Mouse (Mus musculus) stomach, embryonic 15.5 days (tissue): Measurements from ENCODE around the gene Gal3st4. TPM values are rescaled to one million over a fixed set of nuclear protein-coding genes. Genes with fewer than 3 reads are reported as not detected.

ENCODE experiments used
- ATAC-seq: fragments of 200-750 bp; cut with Nextera tagmentation; 2 replicates; pipeline ENCODE4 v1.8.0; 2017; ENCODE audit warnings: low read depth, moderate number of reproducible peaks, moderate TSS enrichment; ENCODE audit not compliant: insufficient read depth, low FRiP score
- H3K27ac ChIP-seq: fragments of 300-500 bp; sonication (generic); 2 replicates; pipeline ENCODE4 v1.5.1; 2015; ENCODE audit warnings: mild to moderate bottlenecking, inconsistent platforms
- H3K27me3 ChIP-seq: fragments of 300-500 bp; sonication (generic); replicated peaks from 2 replicates; pipeline ENCODE4 v1.6.1; 2015; ENCODE audit warnings: inconsistent platforms
- H3K36me3 ChIP-seq: fragments of 300-500 bp; sonication (generic); 2 replicates; pipeline ENCODE4 v1.6.1; 2015; ENCODE audit warnings: inconsistent platforms
- H3K4me1 ChIP-seq: fragments of 300-500 bp; sonication (generic); 2 replicates; pipeline ENCODE4 v1.6.1; 2015; ENCODE audit warnings: inconsistent platforms
- H3K4me2 ChIP-seq: fragments of 300-500 bp; sonication (generic); 2 replicates; pipeline ENCODE4 v1.6.1; 2015; ENCODE audit warnings: mild to moderate bottlenecking, inconsistent platforms
- H3K4me3 ChIP-seq: fragments of 300-500 bp; sonication (generic); replicated peaks from 2 replicates; pipeline ENCODE4 v1.5.1; 2015; ENCODE audit warnings: inconsistent platforms
- H3K9ac ChIP-seq: fragments of 300-500 bp; sonication (generic); 2 replicates; pipeline ENCODE4 v1.6.1; 2015; ENCODE audit warnings: inconsistent platforms
- H3K9me3 ChIP-seq: fragments of 300-500 bp; sonication (generic); 2 replicates; pipeline ENCODE4 v1.6.1; 2016; ENCODE audit warnings: inconsistent platforms
- WGBS: fragments of 180-500 bp; shearing (Covaris S2); methylation state at CpG from one replicate; pipeline ENCODE4 v1.1.7; 2015; 5-methylcytosine and 5-hydroxymethylcytosine counted together
- polyA plus RNA-seq: library from polyadenylated mRNA; unstranded; fragments of >200 nt; fragmentation: Nextera tagmentation; extraction: Ambion mirVana; gene quantifications from 2 replicates; pipeline ENCODE4 v1.2.1, GENCODE M21; 2015

Gal3st4 gene
- 1.9 and 2.0 TPM in 2 replicates for polyA plus RNA-seq

DNA sequence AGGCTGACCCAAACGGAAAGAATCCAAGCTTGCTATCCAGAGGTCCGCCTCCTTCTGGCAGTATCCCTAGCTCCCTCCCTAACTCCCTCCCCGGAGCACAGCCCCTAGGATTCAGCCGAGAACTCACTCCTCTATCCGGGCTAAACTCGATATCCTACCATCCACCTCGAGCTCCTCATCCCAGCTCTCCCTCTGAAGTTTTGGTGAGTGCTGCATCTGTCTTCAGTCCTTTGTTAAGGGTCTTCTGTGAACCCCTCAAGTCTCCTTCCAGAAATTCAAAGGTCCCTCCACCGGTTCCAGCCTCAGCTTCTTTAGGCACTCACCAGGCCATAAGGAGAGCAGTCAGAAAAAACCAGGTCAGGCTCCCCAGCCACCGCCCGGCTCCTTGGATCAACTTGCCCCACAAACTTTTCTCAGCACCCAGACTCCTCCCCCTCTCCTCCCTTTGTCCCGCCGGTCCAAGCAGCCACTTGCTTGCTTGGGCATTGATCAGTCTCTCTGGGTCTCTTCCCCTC, at the start of gene Gal3st4:
TSS of gene Gal3st4 (minus strand) at position 432 of the 515 bp plus-strand sequence.
- H3K36me3 ChIP-seq: no peaks in the 10 kb centered on the region; the same call in 1 of the 2 replicates
- ATAC-seq: no peak
- peaks cover 19% of the 10 kb centered on the region for H3K4me1 ChIP-seq
- H3K9ac ChIP-seq: no peak within 1 kb of the TSS
- H3K4me2 ChIP-seq: peak within 1 kb of the TSS; percentile 47
- H3K9me3 ChIP-seq: no peaks in the 10 kb centered on the region
- H3K27ac ChIP-seq: peak within 1 kb of the TSS; percentile 57
- WGBS: 7% methylated on average over 12 of the region's 12 CpGs
- H3K4me3 ChIP-seq: peak within 1 kb of the TSS; percentile 27
- no peaks in the 10 kb centered on the region for H3K27me3 ChIP-seq

DNA sequence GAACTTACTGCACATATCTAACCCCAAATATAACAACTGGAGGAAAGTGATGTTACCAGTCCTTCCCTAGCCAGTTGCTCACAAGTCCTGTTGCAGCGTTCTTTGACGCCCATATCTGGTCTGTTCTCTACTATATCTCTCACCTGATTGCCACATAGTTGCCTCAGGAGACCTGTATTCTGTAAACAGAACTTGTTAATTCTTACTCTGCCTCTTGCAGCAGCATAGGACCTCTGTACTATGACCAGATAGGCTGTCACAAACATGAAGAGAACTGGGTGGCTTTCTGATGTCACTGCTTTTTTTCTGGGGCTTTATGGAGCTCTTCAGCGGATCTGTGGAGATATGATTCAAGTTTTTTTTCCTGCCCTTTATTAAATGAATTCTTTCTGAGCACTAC, 40.2 kb upstream of the Gal3st4 start:
- Histone ChIP-seq H3K4me2 (no peak overlapping the region), H3K27me3 (no peaks in the 10 kb centered on the region), H3K27ac (no peak overlapping the region), H3K9me3 (no peaks in the 10 kb centered on the region), H3K4me1 (no peaks in the 10 kb centered on the region), H3K4me3 (no peak overlapping the region), H3K9ac (no peak overlapping the region), H3K36me3 (no peaks in the 10 kb centered on the region)
- no peak for ATAC-seq
- 81% methylated on average over 3 of the region's 3 CpGs for WGBS

DNA sequence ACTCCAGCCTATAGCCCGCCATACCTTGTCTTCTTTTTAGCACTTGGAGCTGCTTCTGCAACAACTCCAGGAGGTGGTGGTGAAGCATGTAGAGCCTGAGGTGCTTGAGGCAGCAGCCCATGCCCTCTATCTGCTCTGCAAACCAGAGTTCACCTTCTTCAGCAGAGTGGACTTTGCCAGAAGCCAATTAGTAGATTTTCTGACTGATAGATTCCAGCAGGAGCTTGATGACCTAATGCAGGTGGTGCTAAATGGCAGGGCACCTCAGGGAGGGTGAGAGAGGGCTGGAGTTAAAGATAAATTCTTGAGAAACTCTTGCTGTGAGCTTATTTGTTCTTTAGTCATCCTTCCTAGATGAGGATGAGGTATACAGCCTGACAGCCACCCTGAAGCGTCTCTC, 27.0 kb upstream of the Gal3st4 start:
- no peak for ATAC-seq
- H3K4me1 ChIP-seq: no peaks in the 10 kb centered on the region

DNA sequence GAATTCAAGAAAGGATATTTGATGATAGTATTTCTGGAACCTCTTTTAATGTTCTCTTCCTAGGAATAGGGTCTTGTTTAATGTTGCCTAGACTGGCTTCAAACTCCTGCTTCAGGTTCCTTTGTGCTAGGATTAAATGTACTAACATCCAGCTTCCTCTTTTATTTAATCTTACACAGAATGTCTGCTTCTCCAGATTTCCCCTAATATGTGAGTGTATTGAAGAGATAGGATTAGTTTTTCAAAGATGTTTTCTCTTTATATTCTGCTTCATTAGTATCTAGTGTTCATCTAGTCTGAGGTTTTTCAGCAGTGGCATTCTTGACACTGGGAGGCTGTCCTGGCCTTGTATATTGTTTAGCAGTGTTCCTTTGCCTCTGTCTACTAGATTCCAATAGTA, 21.5 kb upstream of the Gal3st4 start:
- ATAC-seq: no peak
- Histone ChIP-seq H3K9me3 (no peaks in the 10 kb centered on the region), H3K9ac (no peak overlapping the region), H3K4me1 (no peaks in the 10 kb centered on the region), H3K4me3 (no peak overlapping the region), H3K36me3 (no peaks in the 10 kb centered on the region), H3K27ac (no peak overlapping the region), H3K4me2 (no peak overlapping the region), H3K27me3 (no peaks in the 10 kb centered on the region)

More for the DNA sequence above, 27.0 kb upstream of the Gal3st4 start:
- Histone ChIP-seq H3K27me3 (no peaks in the 10 kb centered on the region), H3K27ac (no peak overlapping the region), H3K9me3 (no peaks in the 10 kb centered on the region), H3K4me3 (no peak overlapping the region), H3K4me2 (no peak overlapping the region), H3K9ac (no peak overlapping the region), H3K36me3 (no peaks in the 10 kb centered on the region)
- 78% methylated on average over 2 of the region's 2 CpGs for WGBS

DNA sequence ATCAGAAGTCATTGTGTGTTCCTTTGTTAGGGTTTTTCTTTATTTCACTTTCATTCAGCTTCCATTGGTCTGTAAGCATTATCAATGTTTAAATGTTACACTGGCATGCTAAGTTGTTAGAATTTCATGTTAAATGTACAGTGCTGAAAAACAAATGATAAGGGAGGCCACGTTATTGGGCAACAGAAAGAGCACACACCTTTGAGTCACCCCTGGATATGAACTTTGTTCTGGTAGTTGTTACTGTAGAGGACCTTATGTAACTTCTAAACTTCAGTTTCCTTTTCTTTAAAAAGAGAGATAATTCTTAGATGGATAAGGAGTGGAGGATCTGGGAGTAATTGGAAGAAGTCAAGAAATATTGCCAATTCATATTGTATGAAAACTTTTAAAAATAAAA, 19.0 kb upstream of the Gal3st4 start:
- 69% methylated on average over 1 of the region's 1 CpGs for WGBS
- ATAC-seq: no peak
- H3K4me3 ChIP-seq: no peak overlapping the region

DNA sequence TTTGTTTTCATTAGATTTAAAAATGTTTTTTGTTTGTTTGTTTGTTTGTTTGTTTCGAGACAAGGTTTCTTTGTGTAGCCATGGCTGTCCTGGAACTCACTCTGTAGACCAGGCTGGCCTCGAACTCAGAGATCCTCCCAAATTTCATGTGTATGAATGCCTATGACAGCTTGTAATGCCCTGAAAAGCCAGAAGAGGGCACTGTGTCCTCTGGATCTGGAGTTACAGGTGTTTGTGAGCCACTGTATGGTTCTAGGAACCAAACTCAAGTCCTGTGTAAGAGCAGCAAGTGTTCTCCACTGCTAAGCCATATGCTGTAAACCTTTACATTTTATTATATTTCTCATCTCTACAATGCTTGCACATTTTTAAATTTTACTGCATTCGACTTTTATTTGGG, 15.2 kb upstream of the Gal3st4 start:
- Histone ChIP-seq H3K9me3 (no peaks in the 10 kb centered on the region), H3K27me3 (no peaks in the 10 kb centered on the region), H3K36me3 (no peaks in the 10 kb centered on the region), H3K4me3 (no peak overlapping the region), H3K4me2 (no peak overlapping the region), H3K9ac (no peak overlapping the region), H3K27ac (no peak overlapping the region), H3K4me1 (no peaks in the 10 kb centered on the region)
- no peak for ATAC-seq
- WGBS: 70% methylated on average over 3 of the region's 3 CpGs

More for the DNA sequence above, 19.0 kb upstream of the Gal3st4 start:
- H3K4me2 ChIP-seq: no peak overlapping the region
- no peak overlapping the region for H3K9ac ChIP-seq
- H3K9me3 ChIP-seq: no peaks in the 10 kb centered on the region
- no peak overlapping the region for H3K27ac ChIP-seq
- H3K36me3 ChIP-seq: no peaks in the 10 kb centered on the region
- H3K27me3 ChIP-seq: no peaks in the 10 kb centered on the region
- no peaks in the 10 kb centered on the region for H3K4me1 ChIP-seq

DNA sequence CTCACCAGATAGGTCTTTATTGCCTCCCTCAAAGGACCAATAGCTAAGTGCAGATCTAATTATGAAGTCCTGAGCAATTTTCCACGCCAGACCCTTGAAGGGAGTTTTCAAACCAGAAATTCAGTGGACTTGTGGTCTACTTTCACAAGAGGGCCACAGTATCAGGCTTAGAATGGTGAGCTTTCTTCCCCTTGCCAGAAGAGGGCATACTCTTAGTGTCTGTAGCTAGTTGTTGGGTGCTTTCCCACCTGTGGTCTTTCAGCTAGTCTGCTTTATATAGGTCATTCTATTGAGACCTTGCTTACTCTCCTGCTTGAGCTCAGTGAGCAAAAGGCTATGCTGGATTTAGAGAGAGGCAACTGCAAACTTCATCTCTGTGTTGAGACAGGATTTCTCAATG, 10.9 kb upstream of the Gal3st4 start:
- Histone ChIP-seq H3K36me3 (no peaks in the 10 kb centered on the region), H3K27ac (no peak overlapping the region), H3K4me2 (no peak overlapping the region), H3K9me3 (no peaks in the 10 kb centered on the region), H3K4me1 (peaks cover 11% of the 10 kb centered on the region), H3K4me3 (no peak overlapping the region), H3K27me3 (no peaks in the 10 kb centered on the region), H3K9ac (no peak overlapping the region)
- no peak for ATAC-seq
- WGBS: 61% methylated on average over 1 of the region's 1 CpGs

DNA sequence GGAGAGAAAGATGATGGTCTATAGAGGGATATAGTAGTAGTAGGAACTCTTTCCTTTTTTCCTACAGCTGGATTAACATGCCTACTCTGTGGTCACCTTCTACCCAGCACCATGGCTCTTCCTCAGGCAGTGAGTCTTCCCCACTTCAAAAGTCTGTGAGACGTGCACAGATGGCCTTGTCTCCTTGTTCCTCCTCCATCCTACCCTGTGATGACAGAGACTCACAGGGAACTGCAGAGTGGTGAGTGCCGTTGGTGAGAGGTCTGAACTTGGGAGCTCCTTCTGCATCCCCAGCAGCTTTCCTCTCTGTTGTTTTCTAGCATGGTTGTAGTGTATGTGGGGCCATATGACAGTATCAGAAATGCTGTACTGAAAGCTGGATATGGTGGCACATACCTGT, 9.2 kb upstream of the Gal3st4 start:
- H3K36me3 ChIP-seq: no peaks in the 10 kb centered on the region; the same call in 1 of the 2 replicates
- 73% methylated on average over 2 of the region's 2 CpGs for WGBS

DNA sequence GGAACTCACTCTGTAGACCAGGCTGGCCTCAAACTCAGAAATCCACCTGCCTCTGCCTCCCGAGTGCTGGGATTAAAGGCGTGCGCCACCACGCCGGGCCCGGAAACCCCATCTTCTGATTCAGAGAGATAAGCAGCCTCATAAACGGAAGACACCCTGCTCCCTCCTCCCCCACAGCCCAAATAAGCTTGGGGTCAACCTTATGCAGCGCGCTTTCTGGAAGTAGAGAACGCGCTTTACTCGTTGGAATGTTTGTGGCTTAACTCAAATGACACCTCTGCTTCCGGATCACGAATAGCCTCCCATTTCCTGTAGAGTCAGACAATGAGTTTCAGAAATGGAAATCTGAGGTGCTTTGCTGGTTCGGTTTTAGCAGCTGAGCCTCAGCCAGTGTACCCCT, 8.2 kb upstream of the Gal3st4 start:
- Histone ChIP-seq H3K9ac (no peak overlapping the region), H3K36me3 (no peaks in the 10 kb centered on the region; the same call in 1 of the 2 replicates), H3K4me2 (no peak overlapping the region), H3K27me3 (no peaks in the 10 kb centered on the region), H3K9me3 (no peaks in the 10 kb centered on the region), H3K4me1 (peaks cover 18% of the 10 kb centered on the region), H3K4me3 (no peak overlapping the region), H3K27ac (no peak overlapping the region)
- 91% methylated on average over 15 of the region's 15 CpGs for WGBS
- no peak for ATAC-seq

More for the DNA sequence above, 9.2 kb upstream of the Gal3st4 start:
- no peak overlapping the region for H3K27ac ChIP-seq
- H3K4me1 ChIP-seq: peaks cover 13% of the 10 kb centered on the region
- no peak overlapping the region for H3K4me2 ChIP-seq
- no peaks in the 10 kb centered on the region for H3K27me3 ChIP-seq
- ATAC-seq: no peak
- no peak overlapping the region for H3K9ac ChIP-seq
- H3K4me3 ChIP-seq: no peak overlapping the region
- H3K9me3 ChIP-seq: no peaks in the 10 kb centered on the region

DNA sequence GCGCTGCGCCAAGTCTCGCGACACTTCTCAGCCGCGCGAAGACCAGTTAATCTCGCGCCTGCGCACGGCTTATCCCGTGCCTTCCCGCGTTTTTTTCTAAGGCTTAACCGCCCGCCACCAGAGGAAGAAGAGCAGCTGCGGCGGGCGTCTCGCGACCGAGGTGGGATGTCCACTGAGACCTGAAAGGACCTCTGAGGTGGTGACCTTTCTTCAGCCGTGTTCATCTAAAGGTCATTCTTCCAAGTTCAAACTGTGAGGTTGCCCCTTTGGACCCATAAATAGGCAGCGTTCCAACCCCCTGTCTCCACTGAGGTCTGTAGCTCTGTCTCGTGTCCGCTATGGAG, 7.8 kb upstream of the Gal3st4 start:
- H3K4me1 ChIP-seq: peaks cover 19% of the 10 kb centered on the region
- 17% methylated on average over 26 of the region's 26 CpGs for WGBS
- ATAC-seq: no peak
- H3K4me2 ChIP-seq: peak overlapping the region; percentile 88
- H3K27ac ChIP-seq: no peak overlapping the region
- H3K27me3 ChIP-seq: no peaks in the 10 kb centered on the region
- peak overlapping the region; percentile 69 for H3K4me3 ChIP-seq
- no peaks in the 10 kb centered on the region; the same call in 1 of the 2 replicates for H3K36me3 ChIP-seq
- H3K9ac ChIP-seq: no peak overlapping the region
- no peaks in the 10 kb centered on the region for H3K9me3 ChIP-seq

DNA sequence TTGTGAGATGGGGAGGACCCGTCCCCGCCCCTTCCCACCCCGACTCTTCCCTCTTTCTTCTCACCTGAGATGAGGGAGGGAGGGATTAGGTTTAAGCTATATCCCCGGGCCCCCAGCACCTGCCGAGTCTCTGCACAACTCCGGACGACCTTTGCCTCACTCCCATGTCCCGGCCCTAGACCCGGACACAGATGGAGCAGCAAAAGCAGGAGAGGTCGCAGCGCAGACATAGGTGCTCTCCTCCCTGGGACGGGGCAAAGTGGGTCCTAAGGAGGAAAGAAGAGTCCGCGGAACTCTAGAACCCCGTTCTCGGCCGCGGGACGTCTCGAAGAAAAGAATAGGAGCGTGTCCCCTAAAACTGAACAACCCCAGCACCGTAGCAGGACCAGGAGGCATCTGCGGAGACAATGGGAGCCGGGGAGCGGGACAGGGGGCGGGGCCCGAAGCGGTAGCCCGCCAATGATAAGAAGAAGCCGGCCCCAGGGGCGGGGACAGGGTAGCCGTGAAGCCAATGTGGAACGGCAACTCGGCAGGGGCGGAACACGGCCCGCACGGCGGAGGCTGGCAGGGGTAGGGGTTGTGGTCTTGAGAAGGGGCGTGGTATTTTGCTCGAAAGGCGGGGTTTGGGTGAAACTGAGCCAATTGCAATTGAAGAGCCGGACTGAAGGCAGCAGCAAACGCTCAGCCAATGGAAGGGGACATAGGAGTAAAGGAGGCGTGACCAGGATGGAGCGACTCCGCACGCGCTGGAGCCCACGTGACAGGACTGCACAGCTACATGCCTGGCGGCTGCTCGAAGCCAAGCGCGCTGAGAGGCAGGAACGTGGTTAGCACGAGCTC, 7.2 kb upstream of the Gal3st4 start, which contains the start of the genes Gm43720, Gpc2 and Stag3:
TSS of gene Gm43720 (minus strand) at position 374 of the 840 bp plus-strand sequence.
TSS of gene Gpc2 (minus strand) at position 421 of the 840 bp plus-strand sequence.
TSS of gene Stag3 (plus strand) at position 656 of the 840 bp plus-strand sequence.
- Histone ChIP-seq H3K27me3 (no peaks in the 10 kb centered on the region), H3K9me3 (no peaks in the 10 kb centered on the region), H3K4me2 (peak within 1 kb of the TSS; percentile 88), H3K4me1 (peaks cover 19% of the 10 kb centered on the region), H3K36me3 (no peaks in the 10 kb centered on the region; the same call in 1 of the 2 replicates), H3K4me3 (peak within 1 kb of the TSS; percentile 69), H3K9ac (peak within 1 kb of the TSS; percentile 50), H3K27ac (0 out of 2 replicates have a peak within 1 kb of the TSS, but pooled peaks have one; percentile 35)
- under 1% methylated on average over 56 of the region's 56 CpGs for WGBS
- ATAC-seq: peak; percentile 98

DNA sequence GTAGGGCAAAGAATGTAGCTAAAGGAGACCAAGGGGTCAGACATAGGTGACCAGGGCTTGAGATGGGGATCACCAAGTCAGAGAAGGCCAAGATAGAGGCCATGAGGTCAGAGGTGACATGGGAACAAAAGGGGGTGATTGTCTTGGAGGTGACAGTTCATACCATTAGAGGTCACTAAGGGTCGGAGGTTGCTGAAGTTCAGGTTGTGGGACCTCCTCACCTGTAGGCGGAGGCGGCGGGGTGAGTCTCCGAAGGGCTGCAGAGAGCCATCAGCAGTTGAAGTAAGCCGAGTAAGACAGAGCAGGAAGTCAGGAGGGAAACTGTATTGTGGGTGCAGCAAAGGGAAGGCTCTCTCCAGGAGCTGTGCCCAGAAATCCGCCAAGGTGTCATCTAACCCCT, 5.4 kb upstream of the Gal3st4 start:
- Histone ChIP-seq H3K9me3 (no peaks in the 10 kb centered on the region), H3K9ac (no peak overlapping the region), H3K27me3 (no peaks in the 10 kb centered on the region), H3K4me2 (no peak overlapping the region), H3K36me3 (no peaks in the 10 kb centered on the region; the same call in 1 of the 2 replicates), H3K4me3 (no peak overlapping the region), H3K27ac (no peak overlapping the region), H3K4me1 (peaks cover 23% of the 10 kb centered on the region)
- ATAC-seq: no peak
- WGBS: 76% methylated on average over 7 of the region's 7 CpGs
